Mouse (Mus musculus) myocyte (in vitro differentiated cells): ENCODE results near the gene Nr1h2.

Experiments
- CEBPB ChIP-seq: IDR thresholded peaks from 2 replicates; pipeline ENCODE4 v1.6.1; 2011; ENCODE audit warnings: mild to moderate bottlenecking, moderate library complexity; ENCODE audit not compliant: poor library complexity, insufficient read depth, severe bottlenecking
- E2F4 ChIP-seq: IDR thresholded peaks from one replicate; pipeline ENCODE4 v1.6.1; 2011; ENCODE audit warnings: mild to moderate bottlenecking, control low read depth, moderate library complexity; ENCODE audit not compliant: insufficient read depth
- MAX ChIP-seq: IDR thresholded peaks from one replicate; pipeline ENCODE4 v1.6.1; 2011; ENCODE audit warnings: low read depth, mild to moderate bottlenecking, control low read depth
- MYOD1 ChIP-seq, 3 experiments: IDR thresholded peaks; one replicate each; pipeline ENCODE4 v1.6.1; 2011; ENCODE audit warnings: control low read depth in 2 of 3, low read depth in 2 of 3, mild to moderate bottlenecking in 2 of 3, moderate library complexity in 1 of 3; ENCODE audit not compliant: insufficient read length in 2 of 3, control insufficient read depth in 1 of 3
- POLR2A ChIP-seq: IDR thresholded peaks from one replicate; pipeline ENCODE4 v1.6.1; 2011; ENCODE audit warnings: low read depth, mild to moderate bottlenecking, control low read depth, moderate library complexity; ENCODE audit not compliant: insufficient read length
- POLR2AphosphoS2 ChIP-seq: IDR thresholded peaks from one replicate; pipeline ENCODE4 v1.6.1; 2011; ENCODE audit warnings: low read depth, control low read depth; ENCODE audit not compliant: insufficient read length
- REST ChIP-seq: IDR thresholded peaks from one replicate; pipeline ENCODE4 v1.6.1; 2011; ENCODE audit warnings: mild to moderate bottlenecking, control low read depth, moderate library complexity; ENCODE audit not compliant: insufficient read depth, insufficient read length
- SRF ChIP-seq: IDR thresholded peaks from one replicate; pipeline ENCODE4 v1.6.1; 2011; ENCODE audit warnings: low read depth; ENCODE audit not compliant: control insufficient read depth, insufficient read length
- TCF3 ChIP-seq: IDR thresholded peaks from one replicate; pipeline ENCODE4 v1.6.1; 2011; ENCODE audit warnings: low read depth, control low read depth; ENCODE audit not compliant: insufficient read length
- USF1 ChIP-seq: IDR thresholded peaks from one replicate; pipeline ENCODE4 v1.6.1; 2011; ENCODE audit warnings: low read depth, mild to moderate bottlenecking, control low read depth, moderate library complexity

GRCm38 (mm10) chr7:44585606-44586005 lies 31.9 kb upstream of the Nr1h2 start:
- no peak for TF ChIP-seq E2F4
- no peak for TF ChIP-seq USF1
- no peak for TF ChIP-seq POLR2A
- TF ChIP-seq MAX, result no peak
- no peak for TF ChIP-seq TCF3
- no peak for TF ChIP-seq POLR2AphosphoS2
- TF ChIP-seq CEBPB, result no peak
- TF ChIP-seq MYOD1 (IDR thresholded peaks at IDR 0.05; ENCODE audit: control insufficient read depth in 1 of 3, insufficient read length in 2 of 3, low read depth in 2 of 3), result no peak
- no peak for TF ChIP-seq SRF
- no peak for TF ChIP-seq REST
